Mouse (Mus musculus) adrenal gland, postnatal 36 days (tissue): ENCODE measurements around the gene Gm32802. TPM values are rescaled to one million over a fixed set of nuclear protein-coding genes. Genes with fewer than 3 reads are reported as not detected.
"Not testable (repeated sequence)": the region's sequence is repeated elsewhere in the genome, so short reads cannot be mapped to it uniquely, and the experiment has no call there.

Experiments
- DNase-seq, 2 experiments: peaks; one replicate each; pipeline ENCODE4 v3.0.0; 2021; ENCODE audit warnings: mixed read lengths in 1 of 2
- long read RNA-seq, 2 experiments: library from polyadenylated mRNA; stranded (forward); transcript quantifications; one replicate each; pipeline ENCODE4 v2.0.0; 2021; ENCODE audit warnings: borderline sequencing depth in 2 of 2
- total RNA-seq, 2 experiments: library from RNA; stranded (reverse); gene quantifications; 2 replicates each; pipeline ENCODE4 v1.2.3; 2021

The Gm32802 gene
- under 1 TPM; 0.50 to 0.53 TPM for total RNA-seq
- long read RNA-seq, experiment 1 = 0 reads
- long read RNA-seq, experiment 2 = 0 reads

DNA sequence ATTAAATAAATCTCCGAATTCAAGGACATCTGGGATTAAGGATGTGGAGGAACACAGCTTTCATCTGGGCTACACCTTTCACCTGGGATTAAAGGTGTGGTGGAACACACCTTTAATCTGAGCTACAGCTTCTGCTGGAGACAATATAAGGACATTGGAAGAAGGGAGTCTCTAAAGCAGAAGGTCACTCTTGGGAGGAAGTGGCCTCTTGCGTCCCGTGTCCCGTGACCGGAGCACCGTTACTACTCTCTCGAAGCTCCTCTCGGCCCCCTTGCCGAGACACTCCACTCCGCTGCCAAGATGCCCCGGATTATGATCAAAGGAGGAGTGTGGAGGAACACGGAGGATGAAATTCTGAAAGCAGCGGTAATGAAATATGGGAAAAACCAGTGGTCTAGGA is at the start of gene Gm32802:
Gm32802 (plus strand) TSS at position 301 of the 400 bp plus-strand sequence.
- DNase-seq = not testable (repeated sequence)

DNA sequence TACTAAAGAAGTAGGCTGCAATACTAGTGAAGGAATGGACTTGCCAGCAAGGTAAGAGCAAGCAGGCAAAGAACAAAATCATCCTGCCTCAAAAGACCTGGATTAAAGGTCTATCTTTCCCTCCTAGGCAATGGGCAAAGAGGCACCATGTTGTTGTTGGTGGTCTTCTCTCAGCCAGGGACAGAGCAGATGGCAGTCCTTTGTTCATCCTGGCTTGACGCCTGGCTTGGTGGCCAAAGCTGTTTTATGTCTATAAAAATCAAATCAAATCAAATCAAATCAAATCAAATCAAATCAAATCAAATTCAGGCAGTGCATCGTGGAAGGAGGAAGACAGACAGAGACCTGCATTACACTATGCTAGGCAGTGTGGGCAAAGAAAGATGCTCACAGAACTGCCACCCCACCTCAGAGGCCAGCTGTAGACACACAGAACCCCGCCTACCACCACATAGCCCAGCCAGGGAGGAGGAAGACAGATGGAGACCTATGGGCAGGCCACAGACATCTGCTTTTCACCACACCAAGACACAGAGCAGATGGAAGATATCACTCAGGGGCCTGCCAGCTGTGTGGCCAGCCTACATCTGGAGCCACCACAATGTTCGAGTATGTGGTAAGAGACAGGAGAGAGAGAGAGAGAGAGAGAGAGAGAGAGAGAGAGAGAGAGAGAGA is 42.6 kb upstream of the Gm32802 start:
- DNase-seq = not testable (repeated sequence)

DNA sequence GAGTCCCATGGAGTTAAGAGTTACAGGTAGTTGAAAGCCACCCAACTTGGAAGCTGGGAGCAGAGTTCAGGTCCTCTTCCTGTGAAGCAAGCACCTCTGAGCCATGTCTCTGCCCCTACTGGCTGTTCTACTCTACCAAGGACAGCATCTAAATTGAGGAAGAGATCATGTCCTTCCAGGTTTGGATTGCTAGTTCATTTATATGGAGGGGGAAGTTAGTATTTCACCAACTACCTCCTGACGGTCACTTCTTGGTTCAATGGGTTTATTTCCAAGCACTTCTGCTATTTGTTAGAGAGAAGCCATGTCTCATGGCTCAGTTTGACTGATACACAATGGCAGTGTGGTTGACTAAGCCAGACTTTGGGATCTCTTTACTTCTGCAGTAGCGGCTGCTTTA is 30.9 kb upstream of the Gm32802 start:
- DNase-seq = not testable (repeated sequence)

DNA sequence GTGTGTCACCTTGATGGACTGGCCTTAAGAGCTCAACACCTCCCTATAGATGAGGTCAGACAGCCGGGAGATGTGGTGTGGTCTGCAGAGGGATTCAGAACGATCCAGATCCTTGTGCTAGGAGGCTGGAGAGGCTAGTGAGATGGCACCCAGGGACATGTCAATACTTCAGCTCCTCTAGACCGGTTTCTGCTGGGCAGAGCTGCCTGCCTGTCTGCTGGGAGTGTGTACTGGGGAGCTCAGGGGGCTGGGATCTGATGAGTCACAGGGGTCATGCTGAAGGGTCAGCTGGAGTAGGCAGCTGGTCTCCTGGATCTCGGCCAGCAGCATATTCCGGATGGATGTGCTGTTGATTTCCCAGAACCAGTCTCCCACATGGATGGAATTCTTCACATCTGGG is 25.9 kb upstream of the Gm32802 start:
- not testable (repeated sequence) for DNase-seq

DNA sequence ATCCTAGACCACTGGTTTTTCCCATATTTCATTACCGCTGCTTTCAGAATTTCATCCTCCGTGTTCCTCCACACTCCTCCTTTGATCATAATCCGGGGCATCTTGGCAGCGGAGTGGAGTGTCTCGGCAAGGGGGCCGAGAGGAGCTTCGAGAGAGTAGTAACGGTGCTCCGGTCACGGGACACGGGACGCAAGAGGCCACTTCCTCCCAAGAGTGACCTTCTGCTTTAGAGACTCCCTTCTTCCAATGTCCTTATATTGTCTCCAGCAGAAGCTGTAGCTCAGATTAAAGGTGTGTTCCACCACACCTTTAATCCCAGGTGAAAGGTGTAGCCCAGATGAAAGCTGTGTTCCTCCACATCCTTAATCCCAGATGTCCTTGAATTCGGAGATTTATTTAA is 17.8 kb upstream of the Gm32802 start, which contains the start of gene Gm32717:
Gm32717 (minus strand) TSS at position 101 of the 400 bp plus-strand sequence.
- not testable (repeated sequence) for DNase-seq

DNA sequence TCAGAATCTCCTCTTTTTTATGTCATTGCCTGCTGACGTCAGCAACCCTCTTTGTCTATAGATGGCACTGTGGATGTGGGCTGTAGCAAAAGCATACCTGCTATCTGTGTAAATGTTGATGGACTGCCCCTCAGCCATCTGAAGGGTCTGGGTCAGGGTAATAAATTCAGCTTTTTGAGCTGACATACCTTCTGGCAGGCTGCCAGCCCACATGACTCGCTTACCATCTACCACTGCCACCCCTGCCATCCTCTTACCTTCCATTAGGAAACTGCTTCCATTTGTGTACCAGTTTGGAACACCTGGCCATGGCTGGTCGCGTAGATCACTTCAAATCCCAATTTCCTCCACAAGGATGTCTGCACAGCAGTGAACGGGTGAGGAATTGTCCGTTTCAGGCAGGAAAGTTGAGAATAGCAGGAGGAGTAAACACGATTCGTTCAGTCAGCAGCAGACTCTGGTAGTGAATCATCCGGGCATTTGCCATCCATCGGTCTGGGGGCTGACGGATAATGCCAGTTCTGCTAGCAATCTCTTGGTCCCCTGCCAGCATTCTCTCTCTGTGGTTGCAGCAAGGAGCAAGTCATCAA is 9.4 kb upstream of the Gm32802 start:
- DNase-seq = peak; percentile 26 to 38

DNA sequence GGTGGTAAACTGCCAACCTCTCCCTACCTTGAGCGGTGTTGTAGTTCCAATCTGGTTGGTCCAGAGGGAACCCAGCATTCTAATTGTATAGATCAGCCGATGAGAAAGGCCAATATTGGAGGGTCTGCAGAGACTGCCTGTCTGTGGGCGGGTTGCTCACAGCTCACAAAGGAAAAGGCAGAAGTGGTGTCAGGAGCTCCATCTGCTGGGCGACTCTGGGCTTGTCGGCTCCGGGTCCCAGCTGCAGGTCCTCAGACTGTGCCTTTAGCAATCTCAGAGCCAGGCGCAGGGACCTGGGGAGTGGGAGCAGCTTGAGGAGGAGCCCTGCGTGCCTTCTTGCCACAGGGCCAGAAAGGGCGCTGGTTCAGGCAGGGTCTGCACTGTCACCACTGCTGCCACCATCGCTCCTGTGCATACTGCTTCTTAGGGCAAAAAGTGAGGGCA is 7.6 kb upstream of the Gm32802 start:
- peak; percentile 33 to 35 for DNase-seq

DNA sequence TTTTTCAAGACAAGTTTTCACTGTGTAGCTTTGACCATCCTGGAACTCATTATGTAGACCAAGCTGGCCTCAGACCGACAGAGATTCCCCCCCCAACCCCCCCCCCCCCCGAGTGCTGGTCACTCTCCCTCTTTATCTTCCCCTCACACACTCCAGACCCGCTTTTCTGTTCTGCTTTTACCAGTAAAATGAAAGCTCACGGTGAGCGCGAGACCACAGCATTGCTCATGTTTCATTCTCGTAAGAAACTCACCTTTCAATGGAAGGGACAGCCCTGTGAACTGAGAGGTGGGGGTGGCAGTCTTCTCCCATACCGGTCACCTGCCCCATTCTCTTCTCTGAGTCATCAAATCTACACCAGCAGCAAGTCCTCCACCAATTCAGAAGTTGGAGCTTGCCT is 10.3 kb downstream of the Gm32802 start:
- DNase-seq = not testable (repeated sequence)

DNA sequence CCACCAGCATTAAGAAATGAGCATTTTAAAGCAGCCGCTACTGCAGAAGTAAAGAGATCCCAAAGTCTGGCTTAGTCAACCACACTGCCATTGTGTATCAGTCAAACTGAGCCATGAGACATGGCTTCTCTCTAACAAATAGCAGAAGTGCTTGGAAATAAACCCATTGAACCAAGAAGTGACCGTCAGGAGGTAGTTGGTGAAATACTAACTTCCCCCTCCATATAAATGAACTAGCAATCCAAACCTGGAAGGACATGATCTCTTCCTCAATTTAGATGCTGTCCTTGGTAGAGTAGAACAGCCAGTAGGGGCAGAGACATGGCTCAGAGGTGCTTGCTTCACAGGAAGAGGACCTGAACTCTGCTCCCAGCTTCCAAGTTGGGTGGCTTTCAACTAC is 12.9 kb downstream of the Gm32802 start:
- DNase-seq = not testable (repeated sequence)

DNA sequence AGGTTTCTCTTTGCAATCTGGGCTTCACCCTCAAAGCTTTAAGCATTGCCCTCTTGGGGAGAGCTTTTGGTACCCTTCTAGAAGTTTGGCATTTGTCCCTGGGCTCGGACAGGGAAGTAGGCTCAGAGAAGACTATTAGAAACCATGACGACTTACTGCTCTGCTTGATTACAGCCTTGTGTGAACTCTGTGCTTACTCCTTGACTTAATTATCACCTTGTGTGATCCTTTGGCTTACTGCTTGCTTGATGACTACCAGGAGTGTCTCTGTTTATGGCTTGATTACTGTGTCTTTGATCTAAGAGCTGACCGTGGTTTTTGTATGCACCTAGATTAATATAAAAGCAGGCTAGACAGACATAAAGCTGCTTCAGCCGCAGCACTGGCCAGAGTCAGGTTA is 19.6 kb downstream of the Gm32802 start:
- not testable (repeated sequence) for DNase-seq

DNA sequence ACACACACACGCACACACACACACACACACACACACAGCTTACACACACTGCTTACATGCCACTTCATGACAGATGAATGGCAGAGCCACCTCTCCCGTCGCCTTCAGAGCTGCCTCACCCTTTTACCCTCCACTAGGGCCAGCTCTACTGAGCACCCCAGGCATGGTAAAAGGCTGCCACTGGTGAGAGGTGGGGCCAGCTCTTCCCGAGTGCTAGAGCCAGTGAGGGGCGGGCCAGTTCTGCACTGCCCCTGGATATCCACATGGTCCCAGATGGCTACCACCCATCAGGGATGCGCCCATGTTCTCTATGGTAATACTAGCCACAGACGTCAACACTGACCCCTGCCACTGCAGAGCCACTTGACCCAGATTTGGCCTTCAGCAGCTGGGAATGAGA is 24.1 kb downstream of the Gm32802 start:
- DNase-seq = not testable (repeated sequence)

DNA sequence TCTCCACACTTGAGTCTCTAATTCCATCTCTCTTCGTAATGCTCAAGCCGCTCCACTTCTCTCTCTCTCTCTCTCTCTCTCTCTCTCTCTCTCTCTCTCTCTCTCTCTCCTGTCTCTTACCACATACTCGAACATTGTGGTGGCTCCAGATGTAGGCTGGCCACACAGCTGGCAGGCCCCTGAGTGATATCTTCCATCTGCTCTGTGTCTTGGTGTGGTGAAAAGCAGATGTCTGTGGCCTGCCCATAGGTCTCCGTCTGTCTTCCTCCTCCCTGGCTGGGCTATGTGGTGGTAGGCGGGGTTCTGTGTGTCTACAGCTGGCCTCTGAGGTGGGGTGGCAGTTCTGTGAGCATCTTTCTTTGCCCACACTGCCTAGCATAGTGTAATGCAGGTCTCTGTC is 24.5 kb downstream of the Gm32802 start:
- not testable (repeated sequence) for DNase-seq

DNA sequence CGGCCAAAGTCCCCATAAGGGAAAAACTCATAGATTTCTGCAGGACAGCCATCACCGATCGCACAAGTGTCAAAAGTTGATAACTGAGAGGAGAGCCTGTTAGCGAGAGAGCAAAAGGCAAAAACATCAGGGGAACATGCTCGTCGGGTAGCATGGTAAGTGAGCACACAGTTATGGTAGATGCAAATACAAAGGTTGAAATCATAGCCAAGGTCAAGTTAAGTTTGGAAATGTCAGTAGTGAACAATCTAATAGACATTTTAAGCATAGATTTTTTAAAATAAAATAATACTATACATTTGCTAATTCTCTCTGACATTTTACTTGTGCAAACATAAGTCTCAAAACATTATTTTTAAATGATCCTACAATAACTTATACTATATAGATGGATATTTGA is 36.5 kb downstream of the Gm32802 start, which contains the start of gene Iltifb:
Iltifb (minus strand) TSS at position 101 of the 400 bp plus-strand sequence.
- no peak for DNase-seq

DNA sequence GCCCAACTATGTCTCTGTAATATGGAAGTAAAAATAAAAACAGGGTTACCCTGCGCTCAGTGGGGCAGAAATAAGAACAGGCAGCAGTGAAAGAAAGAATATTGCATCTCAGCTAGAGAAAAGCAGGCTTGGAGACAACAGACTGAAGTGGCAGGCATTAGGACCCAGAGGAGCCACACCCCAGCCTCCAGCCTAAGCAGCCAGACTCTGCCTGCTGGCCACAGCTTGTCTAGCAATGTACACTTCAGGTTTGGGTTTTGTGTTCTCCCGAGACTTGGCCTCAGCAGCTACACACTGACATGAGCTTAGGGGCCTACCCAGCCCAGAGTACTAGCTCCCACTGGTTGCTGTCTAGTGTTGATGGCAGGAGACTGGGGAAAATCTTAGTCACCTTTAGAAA is 43.6 kb downstream of the Gm32802 start:
- DNase-seq = not testable (repeated sequence)

Other genes starting within 250 kb of the Gm32802 start
- 10 to 100 TPM; 10.6 to 11.5 TPM for gene Mdm1, start 116.9 kb upstream of the Gm32802 start, total RNA-seq
- gene Il22, start 53.7 kb upstream of the Gm32802 start, total RNA-seq = not detected
- under 1 TPM; 0.50 to 0.53 TPM for gene Gm32717, start 17.9 kb upstream of the Gm32802 start, total RNA-seq
- gene Iltifb, start 36.4 kb downstream of the Gm32802 start, total RNA-seq = not detected
- gene Gm9040, start 68.3 kb downstream of the Gm32802 start, total RNA-seq = not detected
- not detected for gene Gm9044, start 73.7 kb downstream of the Gm32802 start, total RNA-seq
- not detected for gene Gm9045, start 79.1 kb downstream of the Gm32802 start, total RNA-seq
- not detected for gene Gm9046, start 84.6 kb downstream of the Gm32802 start, total RNA-seq
- gene Gm9048, start 90.0 kb downstream of the Gm32802 start, total RNA-seq = not detected
- not detected for gene Gm9049, start 95.4 kb downstream of the Gm32802 start, total RNA-seq
- not detected for gene Ifng, start 182.4 kb downstream of the Gm32802 start, total RNA-seq